13 mouse cellular contexts compared by ENCODE assay signal in genomic region chr7:45058607-45059571, GRCm38 (mm10). TPM values are rescaled to one million over a fixed set of nuclear protein-coding genes. Genes with fewer than 3 reads are reported as not detected.
DNase-seq lines count a peak whose midpoint lies in the region; ATAC-seq and TF ChIP-seq lines count a peak whose summit lies in the region.
"Had no signal": no experiment of that assay in that cellular context is flagged by ENCODE, and none has a peak within 500 bp of the region (broad histone marks: within the 10 kb centered on the region; RNA-seq: fewer than 3 reads in every experiment).

No protein-coding gene starts in this region.

- no peak for DNase-seq in left cerebral cortex, adult 2 months (ENCODE audit: extremely low spot score in 1 of 2, low spot score in 2 of 2)
- DNase-seq in left cerebral cortex, adult 11 months (ENCODE audit: low spot score) = no peak
- DNase-seq in embryonic facial prominence, embryonic 11.5 days (ENCODE audit: low spot score) = peak; percentile 64
- DNase-seq in midbrain, postnatal 0 days (ENCODE audit: low spot score) = peak; percentile 70
- no peak for DNase-seq in gastrocnemius, postnatal 25 days
- DNase-seq in thymus, adult 18-20 months = no peak
- DNase-seq: adrenal gland, adult 8-10 months; thymus, postnatal 14 days had no signal

- no peak for ATAC-seq in embryonic facial prominence, embryonic 11.5 days (replicated peaks; ENCODE audit: insufficient number of reproducible peaks, low FRiP score, low TSS enrichment, low read depth)
- 0 out of 2 replicates have a peak, but pooled peaks have one; percentile 3 for ATAC-seq in hindbrain, embryonic 12.5 days (ENCODE audit: low FRiP score)
- ATAC-seq in midbrain, postnatal 0 days (ENCODE audit: low FRiP score) = peak; percentile 54
- no peak for ATAC-seq in activated CD4-positive, CD25-positive, alpha-beta regulatory T cell, adult 4 months

- H3K9ac ChIP-seq in embryonic facial prominence, embryonic 11.5 days (replicated peaks; ENCODE audit: low read length) = peak overlapping the region; percentile 6; the same call in 1 of the 2 replicates
- H3K9ac ChIP-seq in hindbrain, embryonic 12.5 days = peak overlapping the region; percentile 49; the same call in 1 of the 2 replicates
- peak overlapping the region; percentile 33; the same call in 1 of the 2 replicates for H3K9ac ChIP-seq in midbrain, postnatal 0 days (replicated peaks; ENCODE audit: low read length, poor library complexity, severe bottlenecking)
- H3K9ac ChIP-seq: embryonic facial prominence, embryonic 15.5 days; kidney, embryonic 15.5 days had no signal

- intact Hi-C loops in left cerebral cortex, adult 2 months (cut with DNase I) = no loop called here

- H3K27me3 ChIP-seq in embryonic facial prominence, embryonic 11.5 days (ENCODE audit: control insufficient read depth, insufficient read depth, low read length) = no peaks in the 10 kb centered on the region
- no peaks in the 10 kb centered on the region for H3K27me3 ChIP-seq in hindbrain, embryonic 12.5 days
- no peaks in the 10 kb centered on the region for H3K27me3 ChIP-seq in midbrain, postnatal 0 days (ENCODE audit: insufficient read depth, low read length)
- H3K27me3 ChIP-seq: embryonic facial prominence, embryonic 15.5 days; kidney, embryonic 15.5 days had no signal

- H3K4me3 ChIP-seq in left cerebral cortex, adult 2 months = no peak overlapping the region
- H3K4me3 ChIP-seq in embryonic facial prominence, embryonic 11.5 days (ENCODE audit: low read depth, low read length) = no peak overlapping the region
- 0 out of 2 replicates have a peak overlapping the region, but pooled peaks have one; percentile 6 for H3K4me3 ChIP-seq in hindbrain, embryonic 12.5 days
- no peak overlapping the region for H3K4me3 ChIP-seq in midbrain, postnatal 0 days (ENCODE audit: low read depth, low read length)
- H3K4me3 ChIP-seq: embryonic facial prominence, embryonic 15.5 days; kidney, embryonic 15.5 days had no signal

- WGBS in embryonic facial prominence, embryonic 11.5 days = 76% methylated on average over 10 of the region's 10 CpGs
- 74% methylated on average over 10 of the region's 10 CpGs for WGBS in hindbrain, embryonic 12.5 days
- 72% methylated on average over 10 of the region's 10 CpGs for WGBS in midbrain, postnatal 0 days

- TF ChIP-seq CTCF in left cerebral cortex, adult 2 months (IDR thresholded peaks at IDR 0.05) = no peak
- no peak for TF ChIP-seq CTCF in midbrain, postnatal 0 days (IDR thresholded peaks at IDR 0.05)

- peak overlapping the region; percentile 76 for H3K27ac ChIP-seq in left cerebral cortex, adult 2 months
- peak overlapping the region; percentile 38; the same call in 1 of the 2 replicates for H3K27ac ChIP-seq in embryonic facial prominence, embryonic 11.5 days (replicated peaks; ENCODE audit: low read depth, low read length)
- peak overlapping the region; percentile 35; the same call in 1 of the 2 replicates for H3K27ac ChIP-seq in hindbrain, embryonic 12.5 days
- H3K27ac ChIP-seq in midbrain, postnatal 0 days (ENCODE audit: low read depth, low read length) = peak overlapping the region; percentile 87
- H3K27ac ChIP-seq: embryonic facial prominence, embryonic 15.5 days; kidney, embryonic 15.5 days had no signal

- H3K36me3 ChIP-seq in embryonic facial prominence, embryonic 11.5 days (replicated peaks; ENCODE audit: control insufficient read depth, insufficient read depth, low read depth, low read length) = no peaks in the 10 kb centered on the region
- H3K36me3 ChIP-seq in hindbrain, embryonic 12.5 days = no peaks in the 10 kb centered on the region
- H3K36me3 ChIP-seq in midbrain, postnatal 0 days (ENCODE audit: insufficient read depth, low read length) = no peaks in the 10 kb centered on the region
- H3K36me3 ChIP-seq: embryonic facial prominence, embryonic 15.5 days had no signal

- H3K4me2 ChIP-seq in embryonic facial prominence, embryonic 11.5 days (ENCODE audit: low read depth, low read length) = no peak overlapping the region; the same call in 1 of the 2 replicates
- peak overlapping the region; percentile 15; the same call in 1 of the 2 replicates for H3K4me2 ChIP-seq in hindbrain, embryonic 12.5 days (replicated peaks)
- 0 out of 2 replicates have a peak overlapping the region, but pooled peaks have one; percentile 6 for H3K4me2 ChIP-seq in midbrain, postnatal 0 days (ENCODE audit: low read depth, low read length, poor library complexity, severe bottlenecking)
- H3K4me2 ChIP-seq: embryonic facial prominence, embryonic 15.5 days; heart, embryonic 11.5 days; kidney, embryonic 15.5 days had no signal

- no peaks in the 10 kb centered on the region; the same call in 1 of the 2 replicates for H3K4me1 ChIP-seq in embryonic facial prominence, embryonic 11.5 days (ENCODE audit: control insufficient read depth, insufficient read depth, low read length)
- peaks cover 31% of the 10 kb centered on the region for H3K4me1 ChIP-seq in hindbrain, embryonic 12.5 days
- H3K4me1 ChIP-seq in midbrain, postnatal 0 days (ENCODE audit: insufficient read depth, low read length) = peaks cover 18% of the 10 kb centered on the region; the same call in 1 of the 2 replicates

- H3K9me3 ChIP-seq in embryonic facial prominence, embryonic 11.5 days (replicated peaks; ENCODE audit: control insufficient read depth, low read length) = no peaks in the 10 kb centered on the region
- no peaks in the 10 kb centered on the region for H3K9me3 ChIP-seq in hindbrain, embryonic 12.5 days (replicated peaks)
- H3K9me3 ChIP-seq in midbrain, postnatal 0 days (ENCODE audit: low read length) = no peaks in the 10 kb centered on the region
- H3K9me3 ChIP-seq: embryonic facial prominence, embryonic 15.5 days; kidney, embryonic 15.5 days had no signal

RNA-seq across cellular contexts. Expression of gene Nosip, which starts 3.3 kb away (rescaled TPM):
- 10 to 100 TPM; 53.6 to 55.6 TPM for total RNA-seq in left cerebral cortex, adult 2 months (2021)
- polyA plus RNA-seq in embryonic facial prominence, embryonic 11.5 days (2014; fragmentation: Nextera tagmentation; extraction: Ambion mirVana) = 59.2 and 63.8 TPM in 2 replicates
- polyA plus RNA-seq in hindbrain, embryonic 12.5 days (2016; fragmentation: Nextera tagmentation; extraction: Ambion mirVana) = 55.9 and 60.0 TPM in 2 replicates
- total RNA-seq in midbrain, postnatal 0 days (2014; rRNA removed) = 68.3 and 79.4 TPM in 2 replicates
- polyA plus RNA-seq in midbrain, postnatal 0 days (2015; fragmentation: Nextera tagmentation; extraction: Ambion mirVana) = 70.0 and 72.3 TPM in 2 replicates
- 10 to 100 TPM; 30.8 to 31.6 TPM for total RNA-seq in gastrocnemius, postnatal 25 days (2021)
- polyA plus RNA-seq in activated CD4-positive, CD25-positive, alpha-beta regulatory T cell, adult 4 months (2017; shearing (Covaris generic)) = 100 to 1,000 TPM; 143 to 161 TPM

RNA-seq across cellular contexts. Expression of gene Prrg2, which starts 3.6 kb away (rescaled TPM):
- total RNA-seq in left cerebral cortex, adult 2 months (2021) = 10 to 100 TPM in 1 of 2 experiments, 1 to 10 TPM in 1; 9.0 to 10.4 TPM
- polyA plus RNA-seq in embryonic facial prominence, embryonic 11.5 days (2014; fragmentation: Nextera tagmentation; extraction: Ambion mirVana) = 17.9 and 20.3 TPM in 2 replicates
- 17.8 and 18.0 TPM in 2 replicates for polyA plus RNA-seq in hindbrain, embryonic 12.5 days (2016; fragmentation: Nextera tagmentation; extraction: Ambion mirVana)
- total RNA-seq in midbrain, postnatal 0 days (2014; rRNA removed) = 7.7 and 10.3 TPM in 2 replicates
- polyA plus RNA-seq in midbrain, postnatal 0 days (2015; fragmentation: Nextera tagmentation; extraction: Ambion mirVana) = 13.7 and 15.7 TPM in 2 replicates
- 1 to 10 TPM; 6.9 to 9.1 TPM for total RNA-seq in gastrocnemius, postnatal 25 days (2021)
- 1 to 10 TPM in 1 of 2 experiments, under 1 TPM in 1; 0.41 to 1.2 TPM for polyA plus RNA-seq in activated CD4-positive, CD25-positive, alpha-beta regulatory T cell, adult 4 months (2017; shearing (Covaris generic))

RNA-seq across cellular contexts. Expression of gene Prr12, which starts 6.2 kb away (rescaled TPM):
- total RNA-seq in left cerebral cortex, adult 2 months (2021) = 10 to 100 TPM; 70.0 to 73.4 TPM
- polyA plus RNA-seq in embryonic facial prominence, embryonic 11.5 days (2014; fragmentation: Nextera tagmentation; extraction: Ambion mirVana) = 10.9 and 11.8 TPM in 2 replicates
- polyA plus RNA-seq in hindbrain, embryonic 12.5 days (2016; fragmentation: Nextera tagmentation; extraction: Ambion mirVana) = 10.9 and 14.0 TPM in 2 replicates
- 17.4 and 17.9 TPM in 2 replicates for total RNA-seq in midbrain, postnatal 0 days (2014; rRNA removed)
- polyA plus RNA-seq in midbrain, postnatal 0 days (2015; fragmentation: Nextera tagmentation; extraction: Ambion mirVana) = 8.8 and 9.2 TPM in 2 replicates
- total RNA-seq in gastrocnemius, postnatal 25 days (2021) = 10 to 100 TPM; 14.1 to 16.1 TPM
- polyA plus RNA-seq in activated CD4-positive, CD25-positive, alpha-beta regulatory T cell, adult 4 months (2017; shearing (Covaris generic)) = 10 to 100 TPM in 1 of 2 experiments, 1 to 10 TPM in 1; 9.5 to 11.4 TPM

RNA-seq across cellular contexts. Expression of gene Rcn3, which starts 33.1 kb away (rescaled TPM):
- 1 to 10 TPM; 4.9 to 5.6 TPM for total RNA-seq in left cerebral cortex, adult 2 months (2021)
- polyA plus RNA-seq in embryonic facial prominence, embryonic 11.5 days (2014; fragmentation: Nextera tagmentation; extraction: Ambion mirVana) = 221 and 234 TPM in 2 replicates
- 177 and 180 TPM in 2 replicates for polyA plus RNA-seq in hindbrain, embryonic 12.5 days (2016; fragmentation: Nextera tagmentation; extraction: Ambion mirVana)
- 24.2 and 29.5 TPM in 2 replicates for total RNA-seq in midbrain, postnatal 0 days (2014; rRNA removed)
- 31.9 and 33.6 TPM in 2 replicates for polyA plus RNA-seq in midbrain, postnatal 0 days (2015; fragmentation: Nextera tagmentation; extraction: Ambion mirVana)
- 10 to 100 TPM; 24.0 to 32.8 TPM for total RNA-seq in gastrocnemius, postnatal 25 days (2021)
- 1 to 10 TPM; 4.7 to 5.4 TPM for polyA plus RNA-seq in activated CD4-positive, CD25-positive, alpha-beta regulatory T cell, adult 4 months (2017; shearing (Covaris generic))

RNA-seq across cellular contexts. Expression of gene Rras, which starts 41.1 kb away (rescaled TPM):
- total RNA-seq in left cerebral cortex, adult 2 months (2021) = 10 to 100 TPM; 11.8 to 12.2 TPM
- polyA plus RNA-seq in embryonic facial prominence, embryonic 11.5 days (2014; fragmentation: Nextera tagmentation; extraction: Ambion mirVana) = 18.5 and 23.9 TPM in 2 replicates
- polyA plus RNA-seq in hindbrain, embryonic 12.5 days (2016; fragmentation: Nextera tagmentation; extraction: Ambion mirVana) = 22.6 and 23.2 TPM in 2 replicates
- total RNA-seq in midbrain, postnatal 0 days (2014; rRNA removed) = 7.3 and 7.9 TPM in 2 replicates
- polyA plus RNA-seq in midbrain, postnatal 0 days (2015; fragmentation: Nextera tagmentation; extraction: Ambion mirVana) = 11.9 and 14.0 TPM in 2 replicates
- 10 to 100 TPM; 22.5 to 30.6 TPM for total RNA-seq in gastrocnemius, postnatal 25 days (2021)
- 1 to 10 TPM; 4.5 to 6.1 TPM for polyA plus RNA-seq in activated CD4-positive, CD25-positive, alpha-beta regulatory T cell, adult 4 months (2017; shearing (Covaris generic))

Comparison
In these comparisons a context has a peak if more than half of its experiments do, and no peak if none do; other contexts are left out.
1. DNase-seq: peak in embryonic facial prominence, embryonic 11.5 days (single experiment) and midbrain, postnatal 0 days (single experiment); none in left cerebral cortex, adult 2 months (0 of 2), left cerebral cortex, adult 11 months (single experiment), gastrocnemius, postnatal 25 days (single experiment) and thymus, adult 18-20 months (0 of 2).
2. H3K27ac ChIP-seq: peak in every context shown above with its lines; median percentile 87 in midbrain, postnatal 0 days; 76 in left cerebral cortex, adult 2 months; 38 in embryonic facial prominence, embryonic 11.5 days; 35 in hindbrain, embryonic 12.5 days.
3. ATAC-seq: peak in hindbrain, embryonic 12.5 days (single experiment) and midbrain, postnatal 0 days (single experiment); none in embryonic facial prominence, embryonic 11.5 days (single experiment) and activated CD4-positive, CD25-positive, alpha-beta regulatory T cell, adult 4 months (single experiment).
4. Peak in every context shown above with its lines, with median percentiles within 50 percentile points of each other: H3K9ac ChIP-seq.